Mouse (Mus musculus): ENCODE measurements around the gene Vamp8.

Vamp8 gene

GRCm38 (mm10) chr6:72389941-72390771, at the start of gene Vamp8:
Gene Vamp8, minus strand, starts transcription at chr6:72390703.
- DNase-seq (ENCODE audit: low read depth): no peak

GRCm38 (mm10) chr6:72439355-72440185, 49.1 kb upstream of the Vamp8 start, which contains the start of gene Mat2a:
Gene Mat2a, minus strand, starts transcription at chr6:72439558.
- DNase-seq (ENCODE audit: low read depth): peak; percentile 72

- peak; percentile 67 for DNase-seq (ENCODE audit: low read depth)
Observed at GRCm38 (mm10) chr6:72438862-72439354, 48.4 kb upstream of the Vamp8 start.

- DNase-seq (ENCODE audit: low read depth): no peak
Observed at GRCm38 (mm10) chr6:72438226-72438625, 47.7 kb upstream of the Vamp8 start.

- no peak for DNase-seq (ENCODE audit: low read depth)
Observed at GRCm38 (mm10) chr6:72432153-72432552, 41.6 kb upstream of the Vamp8 start.

GRCm38 (mm10) chr6:72430989-72431921, 40.8 kb upstream of the Vamp8 start:
- no peak for DNase-seq (ENCODE audit: low read depth)

- DNase-seq (ENCODE audit: low read depth): no peak
Observed at GRCm38 (mm10) chr6:72429061-72429842, 38.7 kb upstream of the Vamp8 start.

GRCm38 (mm10) chr6:72428036-72428435, 37.5 kb upstream of the Vamp8 start:
- peak; percentile 73 for DNase-seq (ENCODE audit: low read depth)

- no peak for DNase-seq (ENCODE audit: low read depth)
Observed at GRCm38 (mm10) chr6:72425646-72426045, 35.1 kb upstream of the Vamp8 start.

GRCm38 (mm10) chr6:72420901-72421300, 30.4 kb upstream of the Vamp8 start:
- DNase-seq (ENCODE audit: low read depth): no peak

GRCm38 (mm10) chr6:72419806-72420205, 29.3 kb upstream of the Vamp8 start:
- no peak for DNase-seq (ENCODE audit: low read depth)

GRCm38 (mm10) chr6:72418279-72418678, 27.8 kb upstream of the Vamp8 start:
- no peak for DNase-seq (ENCODE audit: low read depth)

GRCm38 (mm10) chr6:72415964-72416772, 25.7 kb upstream of the Vamp8 start:
- no peak for DNase-seq (ENCODE audit: low read depth)

GRCm38 (mm10) chr6:72415181-72415580, 24.7 kb upstream of the Vamp8 start:
- no peak for DNase-seq (ENCODE audit: low read depth)

GRCm38 (mm10) chr6:72414076-72414756, 23.7 kb upstream of the Vamp8 start, which contains the start of gene Ggcx:
Gene Ggcx, plus strand, starts transcription at chr6:72414308.
- DNase-seq (ENCODE audit: low read depth): peak; percentile 95

GRCm38 (mm10) chr6:72410518-72410917, 20.0 kb upstream of the Vamp8 start:
- no peak for DNase-seq (ENCODE audit: low read depth)

GRCm38 (mm10) chr6:72410003-72410402, 19.5 kb upstream of the Vamp8 start:
- DNase-seq (ENCODE audit: low read depth): no peak

- DNase-seq (ENCODE audit: low read depth): peak; percentile 74
Observed at GRCm38 (mm10) chr6:72409567-72409966, 19.1 kb upstream of the Vamp8 start.

GRCm38 (mm10) chr6:72407119-72407518, 16.6 kb upstream of the Vamp8 start:
- peak; percentile 94 for DNase-seq (ENCODE audit: low read depth)

Measured in c-Kit-positive CD71-negative TER-119-negative erythroid progenitor cells, embryonic 14.5 days (primary cell).